Mouse (Mus musculus): Measurements from ENCODE around the gene P2rx2. TPM values are rescaled to one million over a fixed set of nuclear protein-coding genes. Genes with fewer than 3 reads are reported as not detected.

The P2rx2 gene
- polyA plus RNA-seq, 1 experiment from 2014 or later, result 1.1 TPM

- Histone ChIP-seq H3K9me3 (no peaks in the 10 kb centered on the region), H3K27me3 (no peaks in the 10 kb centered on the region), H3K27ac (no peak overlapping the region), H3K9ac (replicated peaks) (no peak overlapping the region), H3K4me2 (no peak overlapping the region), H3K4me1 (replicated peaks) (no peaks in the 10 kb centered on the region), H3K4me3 (replicated peaks) (no peak overlapping the region), H3K36me3 (peaks cover 91% of the 10 kb centered on the region)
- no peak for ATAC-seq (ENCODE audit: insufficient number of reproducible peaks, insufficient read depth, low FRiP score, low TSS enrichment, low read depth)
- 59% methylated on average over 8 of the region's 8 CpGs for WGBS
Measured at GRCm38 (mm10) chr5:110376802-110377433, 33.9 kb upstream of the P2rx2 start.

- 28% methylated on average over 11 of the region's 11 CpGs for WGBS
- Histone ChIP-seq H3K27ac (0 out of 2 replicates have a peak overlapping the region, but pooled peaks have one; percentile 42), H3K9me3 (no peaks in the 10 kb centered on the region)
Measured at GRCm38 (mm10) chr5:110363822-110364545, 21.0 kb upstream of the P2rx2 start.

GRCm38 (mm10) chr5:110363179-110363821 lies 20.3 kb upstream of the P2rx2 start:
- peak overlapping the region; percentile 84 for H3K4me2 ChIP-seq
- H3K4me1 ChIP-seq (replicated peaks), result peaks cover 15% of the 10 kb centered on the region
- peak overlapping the region; percentile 53; the same call in 1 of the 2 replicates for H3K27ac ChIP-seq
- peaks cover 37% of the 10 kb centered on the region for H3K36me3 ChIP-seq
- peak overlapping the region; percentile 62 for H3K9ac ChIP-seq (replicated peaks)
- no peaks in the 10 kb centered on the region for H3K9me3 ChIP-seq
- H3K27me3 ChIP-seq, result peaks cover 13% of the 10 kb centered on the region
- under 1% methylated on average over 55 of the region's 72 CpGs for WGBS
- ATAC-seq (ENCODE audit: insufficient number of reproducible peaks, insufficient read depth, low FRiP score, low TSS enrichment, low read depth), result peak; percentile 71
- H3K4me3 ChIP-seq (replicated peaks), result peak overlapping the region; percentile 48

More at GRCm38 (mm10) chr5:110363822-110364545, 21.0 kb upstream of the P2rx2 start:
- Histone ChIP-seq H3K36me3 (peaks cover 43% of the 10 kb centered on the region), H3K4me2 (peak overlapping the region; percentile 84), H3K4me1 (replicated peaks) (peaks cover 15% of the 10 kb centered on the region), H3K4me3 (replicated peaks) (peak overlapping the region; percentile 48), H3K9ac (replicated peaks) (peak overlapping the region; percentile 62), H3K27me3 (peaks cover 13% of the 10 kb centered on the region)
- no peak; the same call in 1 of the 2 replicates for ATAC-seq (ENCODE audit: insufficient number of reproducible peaks, insufficient read depth, low FRiP score, low TSS enrichment, low read depth)

DNA sequence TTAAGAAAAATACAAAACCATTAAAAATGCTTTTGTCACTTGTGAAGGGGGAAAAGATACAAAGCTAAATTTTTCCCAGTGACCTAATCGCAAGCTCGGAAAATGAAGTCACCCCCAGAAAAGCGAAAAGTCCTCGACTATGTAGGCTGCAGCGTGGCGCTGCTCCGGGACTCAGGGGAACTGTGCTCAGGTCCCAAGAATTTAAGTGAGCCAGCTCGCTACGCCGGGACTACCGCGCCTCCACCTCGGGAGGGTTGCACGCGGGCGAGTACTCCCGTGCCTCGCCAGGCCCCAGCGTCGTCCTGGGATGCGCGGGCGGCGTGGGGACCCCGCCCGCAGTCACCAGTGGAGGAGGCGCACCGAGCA lies 19.8 kb upstream of the P2rx2 start:
- Histone ChIP-seq H3K9ac (replicated peaks) (peak overlapping the region; percentile 62), H3K36me3 (peaks cover 32% of the 10 kb centered on the region), H3K27ac (peak overlapping the region; percentile 53; the same call in 1 of the 2 replicates), H3K4me3 (replicated peaks) (peak overlapping the region; percentile 48), H3K27me3 (peaks cover 13% of the 10 kb centered on the region), H3K4me2 (peak overlapping the region; percentile 84), H3K9me3 (no peaks in the 10 kb centered on the region), H3K4me1 (replicated peaks) (peaks cover 17% of the 10 kb centered on the region)
- ATAC-seq (ENCODE audit: insufficient number of reproducible peaks, insufficient read depth, low FRiP score, low TSS enrichment, low read depth), result peak; percentile 12; the same call in 1 of the 2 replicates
- 1% methylated on average over 28 of the region's 28 CpGs for WGBS

DNA sequence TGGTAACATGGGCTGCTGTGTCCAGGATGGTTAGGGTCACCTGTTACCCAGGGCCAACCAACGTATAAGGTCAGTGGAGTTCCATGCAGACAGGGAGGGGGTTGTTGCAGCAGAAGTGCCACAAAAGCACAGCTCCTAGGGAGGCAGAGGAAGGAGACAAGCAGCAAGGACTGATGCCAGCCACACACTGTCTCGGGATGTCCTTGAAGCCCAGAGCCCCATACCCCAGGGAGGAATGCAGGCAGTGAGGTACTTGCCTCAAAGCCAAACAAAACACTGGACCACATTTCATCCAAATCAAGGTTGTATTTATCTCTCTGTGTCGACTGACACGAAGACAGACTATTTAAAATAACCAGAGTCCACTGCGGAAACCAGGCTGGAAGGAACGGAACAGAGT lies 18.5 kb upstream of the P2rx2 start:
- H3K9ac ChIP-seq (replicated peaks), result no peak overlapping the region
- no peak for ATAC-seq (ENCODE audit: insufficient number of reproducible peaks, insufficient read depth, low FRiP score, low TSS enrichment, low read depth)
- 88% methylated on average over 6 of the region's 6 CpGs for WGBS
- H3K27me3 ChIP-seq, result peaks cover 13% of the 10 kb centered on the region
- no peaks in the 10 kb centered on the region for H3K9me3 ChIP-seq
- no peak overlapping the region for H3K4me3 ChIP-seq (replicated peaks)
- H3K4me2 ChIP-seq, result no peak overlapping the region
- peaks cover 19% of the 10 kb centered on the region for H3K36me3 ChIP-seq
- H3K4me1 ChIP-seq (replicated peaks), result peaks cover 19% of the 10 kb centered on the region
- H3K27ac ChIP-seq, result no peak overlapping the region

- peak; percentile 50; the same call in 1 of the 2 replicates for ATAC-seq (ENCODE audit: insufficient number of reproducible peaks, insufficient read depth, low FRiP score, low TSS enrichment, low read depth)
- WGBS, result 31% methylated on average over 9 of the region's 9 CpGs
- no peak overlapping the region for H3K27ac ChIP-seq
Measured at GRCm38 (mm10) chr5:110357531-110358179, 14.6 kb upstream of the P2rx2 start.

DNA sequence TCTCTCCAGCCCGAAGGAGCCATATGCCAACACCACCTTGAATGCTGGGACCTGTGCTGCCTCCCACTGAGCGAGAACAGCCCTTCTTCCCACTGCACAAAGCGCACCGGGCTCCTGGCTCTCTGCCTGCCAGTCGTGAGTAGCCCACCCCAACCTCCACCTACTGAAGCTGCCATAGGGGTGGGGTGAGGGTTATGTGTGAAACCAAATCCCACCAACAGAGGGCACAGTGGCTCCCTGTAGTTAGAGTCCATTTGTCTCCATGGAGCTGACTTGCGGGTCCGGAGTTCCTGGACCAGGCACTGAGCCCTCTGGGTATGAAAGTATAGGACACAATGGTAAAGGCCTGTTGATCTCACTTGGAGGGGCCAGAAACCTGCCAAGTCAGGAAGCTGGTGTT lies 11.7 kb upstream of the P2rx2 start:
- no peak for ATAC-seq (ENCODE audit: insufficient number of reproducible peaks, insufficient read depth, low FRiP score, low TSS enrichment, low read depth)

More at GRCm38 (mm10) chr5:110357531-110358179, 14.6 kb upstream of the P2rx2 start:
- H3K4me1 ChIP-seq (replicated peaks), result peaks cover 5% of the 10 kb centered on the region; the same call in 1 of the 2 replicates
- H3K4me2 ChIP-seq, result no peak overlapping the region
- H3K4me3 ChIP-seq (replicated peaks), result no peak overlapping the region
- H3K36me3 ChIP-seq, result no peaks in the 10 kb centered on the region
- H3K9me3 ChIP-seq, result no peaks in the 10 kb centered on the region
- H3K9ac ChIP-seq (replicated peaks), result no peak overlapping the region
- peaks cover 25% of the 10 kb centered on the region for H3K27me3 ChIP-seq

GRCm38 (mm10) chr5:110347006-110347405 lies 4.0 kb upstream of the P2rx2 start:
- Histone ChIP-seq H3K9ac (replicated peaks) (no peak overlapping the region), H3K27me3 (peaks cover 27% of the 10 kb centered on the region), H3K4me3 (replicated peaks) (no peak overlapping the region), H3K9me3 (no peaks in the 10 kb centered on the region), H3K27ac (no peak overlapping the region), H3K36me3 (no peaks in the 10 kb centered on the region), H3K4me2 (no peak overlapping the region), H3K4me1 (replicated peaks) (peaks cover 14% of the 10 kb centered on the region)
- 82% methylated on average over 8 of the region's 8 CpGs for WGBS
- no peak for ATAC-seq (ENCODE audit: insufficient number of reproducible peaks, insufficient read depth, low FRiP score, low TSS enrichment, low read depth)

More for the DNA sequence above, 11.7 kb upstream of the P2rx2 start:
- peaks cover 5% of the 10 kb centered on the region; the same call in 1 of the 2 replicates for H3K4me1 ChIP-seq (replicated peaks)
- H3K9me3 ChIP-seq, result no peaks in the 10 kb centered on the region
- 12% methylated on average over 7 of the region's 7 CpGs for WGBS
- no peak overlapping the region for H3K9ac ChIP-seq (replicated peaks)
- H3K27ac ChIP-seq, result no peak overlapping the region
- H3K4me2 ChIP-seq, result no peak overlapping the region
- H3K27me3 ChIP-seq, result peaks cover 25% of the 10 kb centered on the region
- H3K36me3 ChIP-seq, result no peaks in the 10 kb centered on the region
- no peak overlapping the region for H3K4me3 ChIP-seq (replicated peaks)

DNA sequence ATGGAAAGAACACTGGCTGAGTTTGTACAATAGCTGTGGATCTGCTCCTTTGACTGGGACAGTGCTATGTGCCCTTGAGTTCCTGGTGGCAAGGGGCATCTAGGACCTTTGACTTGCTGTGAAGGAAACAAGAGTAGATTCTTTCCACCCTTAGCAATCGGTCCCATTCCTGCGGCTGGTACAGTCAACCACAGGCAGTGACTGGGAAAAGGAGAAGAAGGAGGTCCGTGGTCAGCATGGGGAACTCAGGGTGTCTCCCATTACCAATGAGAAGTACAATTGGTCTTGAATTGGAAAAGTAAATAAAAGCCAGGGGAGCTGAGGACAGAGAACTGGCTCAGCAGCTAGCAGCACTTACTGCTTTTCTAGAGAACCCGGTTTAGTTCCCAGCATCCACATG lies 2.5 kb upstream of the P2rx2 start:
- Histone ChIP-seq H3K36me3 (no peaks in the 10 kb centered on the region), H3K4me3 (replicated peaks) (no peak overlapping the region), H3K9ac (replicated peaks) (no peak overlapping the region), H3K9me3 (no peaks in the 10 kb centered on the region), H3K27ac (no peak overlapping the region), H3K4me1 (replicated peaks) (peaks cover 14% of the 10 kb centered on the region), H3K4me2 (no peak overlapping the region), H3K27me3 (peaks cover 41% of the 10 kb centered on the region)
- no peak for ATAC-seq (ENCODE audit: insufficient number of reproducible peaks, insufficient read depth, low FRiP score, low TSS enrichment, low read depth)
- 90% methylated on average over 4 of the region's 4 CpGs for WGBS

DNA sequence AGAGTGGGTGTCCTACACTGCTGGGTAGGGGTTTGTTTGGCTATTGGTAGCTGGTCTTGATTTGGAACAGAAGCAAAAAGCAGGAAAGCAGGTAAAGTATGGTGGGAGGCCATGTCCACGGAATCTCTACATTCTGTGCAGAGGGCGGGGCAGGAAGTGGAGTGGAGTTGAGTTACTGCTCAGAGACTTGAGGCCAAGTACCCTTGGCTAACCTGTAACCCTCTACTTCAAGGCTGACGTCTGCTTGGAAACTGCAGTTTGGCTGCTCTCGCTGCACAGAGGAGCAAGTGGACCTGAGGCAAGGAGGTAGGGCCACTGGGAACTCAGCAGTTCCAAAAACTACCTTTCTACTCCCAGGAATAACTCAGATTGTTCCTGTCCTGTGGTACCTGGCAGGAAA lies 1.5 kb upstream of the P2rx2 start, which contains the start of gene Lrcol1:
Lrcol1 (plus strand) TSS at position 207 of the 400 bp plus-strand sequence.
- Histone ChIP-seq H3K9ac (replicated peaks) (no peak within 1 kb of the TSS), H3K4me2 (peak within 1 kb of the TSS; percentile 98; the same call in 1 of the 2 replicates), H3K4me1 (replicated peaks) (peaks cover 14% of the 10 kb centered on the region), H3K27ac (no peak within 1 kb of the TSS), H3K27me3 (peaks cover 43% of the 10 kb centered on the region), H3K4me3 (replicated peaks) (no peak within 1 kb of the TSS), H3K9me3 (no peaks in the 10 kb centered on the region), H3K36me3 (no peaks in the 10 kb centered on the region)
- ATAC-seq (ENCODE audit: insufficient number of reproducible peaks, insufficient read depth, low FRiP score, low TSS enrichment, low read depth), result no peak
- WGBS, result 73% methylated on average over 4 of the region's 4 CpGs

Data from limb, embryonic 12.5 days (tissue).